Mouse (Mus musculus) gastrocnemius, postnatal 36 days (tissue): ENCODE data around the gene Pold3. TPM values are rescaled to one million over a fixed set of nuclear protein-coding genes. Genes with fewer than 3 reads are reported as not detected.

Experiments used
- DNase-seq, 2 experiments: peaks; one replicate each; pipeline ENCODE4 v3.0.0; 2022
- intact Hi-C: fragments of 180-260 bp; cut with DNase I; formaldehyde crosslinking; loops from one replicate; pipeline ENCODE4 v1.15.1; 2025
- long read RNA-seq, 2 experiments: library from polyadenylated mRNA; stranded (forward); transcript quantifications; one replicate each; pipeline ENCODE4 v2.0.0; 2021
- total RNA-seq, 2 experiments: library from RNA; stranded (reverse); gene quantifications; 2 replicates each; pipeline ENCODE4 v1.2.3; 2021

Pold3 gene
- 1 to 10 TPM; 4.8 to 6.4 TPM for total RNA-seq
- long read RNA-seq, experiment 1, partial matches to known transcripts = 0 of 3 reads
- long read RNA-seq, experiment 1, other reads (novel, unspliced or antisense) = 0 of 3 reads
- long read RNA-seq, experiment 2, transcript Pold3-201 (12 exons, 3,069 nt) = major isoform, 5 of 7 reads
- long read RNA-seq, experiment 2, partial matches to known transcripts = 0 of 7 reads
- long read RNA-seq, experiment 2, other reads (novel, unspliced or antisense) = 2 of 7 reads

DNA sequence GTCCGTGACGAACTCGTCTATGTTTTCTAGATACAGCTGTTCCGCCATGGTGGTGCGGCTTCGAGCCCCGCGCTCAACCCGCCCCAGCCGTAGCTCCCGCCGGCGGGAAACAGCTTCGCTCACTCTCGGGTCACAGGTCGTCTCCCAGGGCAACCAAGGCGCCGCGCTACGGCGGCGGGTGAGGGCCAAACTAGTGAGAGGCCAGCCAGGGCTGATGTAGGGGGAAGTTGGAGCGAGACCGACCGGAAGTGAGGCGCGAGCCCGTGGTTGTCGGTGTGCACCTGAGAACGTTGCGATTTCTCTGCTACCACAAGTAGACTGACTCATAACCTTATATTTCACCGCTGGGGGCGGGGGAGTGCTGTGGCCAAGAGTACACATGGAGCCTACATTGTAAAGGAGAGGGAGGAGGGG lies at the start of gene Pold3:
Gene Pold3 (minus strand): TSS at position 190 of the 414 bp plus-strand sequence.
- peak; percentile 98 for DNase-seq
- intact Hi-C loops = no loop called here

DNA sequence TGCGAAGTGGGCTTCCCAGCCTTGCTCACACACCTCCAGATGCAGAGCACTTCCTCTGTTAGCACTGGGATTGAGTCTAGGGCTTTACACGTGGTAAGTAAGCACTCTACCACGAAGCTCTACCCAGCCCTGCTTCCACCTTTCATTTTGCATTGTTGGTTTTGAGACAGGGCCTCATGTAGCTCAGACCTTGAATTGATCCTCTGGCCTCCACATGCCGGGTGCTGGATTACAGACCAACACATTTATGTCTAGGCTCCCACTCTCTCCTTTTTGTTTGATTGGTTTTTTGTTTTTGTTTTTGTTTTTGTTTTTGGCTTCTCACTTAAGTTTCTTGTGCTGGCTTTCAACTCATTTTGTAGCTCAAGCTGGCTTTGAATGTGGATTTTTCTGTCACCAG lies 49.4 kb upstream of the Pold3 start:
- intact Hi-C loops = no loop called here
- DNase-seq = no peak

DNA sequence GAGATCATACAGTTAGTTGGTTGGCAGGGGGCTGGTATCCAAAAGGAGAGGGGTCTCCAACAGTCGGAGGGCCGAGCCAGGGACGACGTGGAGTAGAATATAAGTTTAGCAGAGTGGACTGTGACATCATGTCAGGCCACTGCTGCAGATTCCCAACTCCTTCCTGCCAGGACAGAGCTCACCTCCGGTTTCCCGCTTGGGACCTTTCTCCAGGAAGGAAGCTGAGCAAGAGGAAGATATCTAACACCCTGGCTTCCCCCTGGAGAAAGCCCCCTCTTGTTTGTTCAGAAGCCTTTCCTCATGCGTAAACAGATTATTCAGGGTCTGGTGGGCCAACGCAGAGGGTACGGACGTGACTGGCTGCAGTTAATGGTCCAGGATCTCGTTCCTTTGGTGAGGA lies 47.3 kb upstream of the Pold3 start:
- no peak for DNase-seq
- intact Hi-C loops = no loop called here

DNA sequence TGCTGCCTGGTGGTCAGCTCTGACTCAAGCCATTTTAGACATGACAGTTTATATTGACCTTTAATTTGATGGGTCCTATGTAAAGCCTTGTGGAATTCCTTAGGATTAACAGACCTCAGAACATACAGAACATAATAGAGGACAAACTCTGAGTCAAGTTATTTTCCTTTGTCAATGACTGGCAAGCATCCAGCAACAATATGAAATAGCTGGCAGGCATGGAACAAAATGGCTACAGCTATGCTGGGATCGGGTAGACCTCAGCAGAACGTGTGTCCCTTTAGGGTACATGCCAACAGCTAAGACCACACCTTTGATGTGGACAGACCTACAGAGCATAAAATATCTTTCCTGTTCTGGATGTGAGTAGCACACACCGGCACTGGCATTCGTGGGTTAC lies 42.1 kb upstream of the Pold3 start:
- no peak for DNase-seq
- intact Hi-C loops = no loop called here

DNA sequence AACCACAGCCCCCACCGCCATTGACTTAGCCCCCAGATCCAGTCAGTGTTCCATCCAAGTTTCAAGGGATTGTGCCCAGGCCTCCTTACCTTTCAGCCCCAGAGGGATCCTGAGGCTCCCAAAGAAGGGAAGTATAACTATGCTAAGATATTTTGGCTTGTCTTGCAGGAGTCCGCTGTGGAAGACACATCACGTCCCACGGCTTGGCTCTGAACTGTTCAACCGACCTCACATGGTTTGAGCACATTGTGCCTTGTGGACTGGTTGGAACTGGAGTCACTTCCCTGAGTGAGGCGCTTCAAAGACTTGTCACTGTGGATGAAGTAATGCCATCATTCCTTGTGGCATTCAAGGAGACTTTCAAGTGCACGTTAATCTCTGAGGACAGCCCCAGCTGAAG lies 38.6 kb upstream of the Pold3 start:
- DNase-seq = peak in 1 of 2 experiments; percentile 22
- intact Hi-C loops = no loop called here

DNA sequence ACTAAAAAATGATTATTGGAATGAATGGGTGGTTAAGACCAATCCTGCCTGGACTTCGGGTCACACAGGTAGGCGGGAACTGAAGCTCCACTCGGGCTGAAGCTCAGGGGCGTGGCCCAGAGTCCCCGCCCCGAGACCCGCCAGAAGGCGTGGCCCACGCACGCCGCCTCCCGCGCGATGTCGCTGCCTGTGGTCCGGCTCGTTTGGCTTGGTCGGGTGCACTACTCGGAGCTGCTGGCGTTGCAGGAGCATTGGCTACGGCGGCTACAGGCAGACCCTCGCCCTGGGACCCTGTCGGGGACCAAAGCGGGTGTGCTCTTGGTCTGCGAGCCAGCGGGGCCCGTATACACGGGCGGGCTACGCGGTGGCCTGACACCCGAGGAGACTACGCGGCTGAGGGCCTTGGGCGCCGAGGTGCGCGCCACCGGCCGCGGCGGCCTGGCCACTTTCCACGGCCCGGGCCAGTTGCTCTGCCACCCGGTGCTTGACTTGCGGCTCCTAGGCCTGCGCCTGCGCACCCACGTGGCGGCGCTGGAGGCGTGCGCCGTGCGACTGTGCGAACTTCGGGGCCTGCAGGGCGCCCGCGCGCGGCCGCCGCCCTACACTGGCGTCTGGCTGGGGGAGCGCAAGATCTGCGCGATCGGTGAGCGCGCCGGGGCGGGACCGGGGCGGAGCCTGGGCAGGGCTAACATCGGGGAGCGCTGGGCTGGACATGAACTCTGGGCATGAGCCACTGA lies 37.9 kb upstream of the Pold3 start, which contains the start of gene Lipt2:
Gene Lipt2 (plus strand): TSS at position 173 of the 737 bp plus-strand sequence.
- peak; percentile 87 to 93 for DNase-seq
- intact Hi-C loops = no loop called here

DNA sequence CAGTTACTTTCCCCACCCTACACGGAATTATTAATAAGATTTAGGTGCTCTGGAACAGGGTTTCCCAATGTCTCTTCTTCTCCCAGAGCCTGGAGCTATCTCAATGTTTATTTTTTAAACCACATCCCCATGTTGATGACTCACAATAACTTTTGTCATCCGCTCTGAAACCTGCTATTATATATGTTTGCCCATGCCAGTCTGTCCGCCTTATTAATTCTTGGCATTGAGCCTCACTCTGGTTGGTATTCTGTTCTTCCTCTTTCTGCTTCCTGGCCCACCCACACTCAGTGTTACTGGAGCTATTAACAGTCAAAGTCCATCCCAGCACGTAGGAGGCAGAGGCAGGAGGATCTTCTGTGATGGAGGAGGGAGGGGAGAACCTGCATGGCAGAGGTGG lies 36.3 kb upstream of the Pold3 start:
- intact Hi-C loops = no loop called here
- no peak for DNase-seq

DNA sequence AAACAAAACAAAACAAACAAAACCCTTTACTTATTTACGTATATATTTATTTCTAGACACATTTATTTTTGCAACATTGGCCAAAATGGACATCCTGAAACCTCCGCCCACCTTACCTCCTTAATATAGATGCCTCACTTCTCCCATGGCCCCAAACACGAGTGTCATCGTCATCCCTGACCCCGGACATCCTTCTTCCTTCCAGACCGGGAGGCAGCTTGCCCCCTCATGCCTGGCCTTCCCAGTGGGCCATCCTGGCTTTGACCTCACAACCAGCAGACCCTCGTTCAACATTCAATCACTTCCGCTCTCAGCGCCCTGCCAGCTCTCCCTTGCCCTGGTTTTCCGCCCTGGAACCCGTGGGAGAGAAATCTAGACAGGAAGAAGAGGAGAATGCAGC lies 29.3 kb upstream of the Pold3 start:
- no peak for DNase-seq
- intact Hi-C loops = no loop called here

DNA sequence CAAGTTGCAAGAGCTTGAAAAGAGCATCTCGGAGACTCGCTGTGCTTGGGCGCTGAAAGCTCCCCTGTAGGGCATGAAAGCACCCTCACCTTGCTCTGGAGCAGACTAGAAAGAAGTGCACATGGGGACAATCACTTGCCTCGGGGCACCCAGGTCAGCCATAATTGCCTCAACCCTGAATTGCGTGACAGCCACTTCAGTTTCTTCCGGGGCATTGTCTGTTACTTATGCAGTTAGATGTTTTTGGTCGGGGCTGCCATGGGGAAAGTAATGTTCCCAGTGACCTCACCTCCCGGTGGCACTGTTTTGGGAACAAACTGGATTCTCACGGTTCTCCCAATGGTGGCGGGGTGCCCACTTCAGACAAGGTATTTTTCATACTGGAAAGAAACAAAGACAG lies 28.7 kb upstream of the Pold3 start:
- intact Hi-C loops = no loop called here
- DNase-seq = no peak

DNA sequence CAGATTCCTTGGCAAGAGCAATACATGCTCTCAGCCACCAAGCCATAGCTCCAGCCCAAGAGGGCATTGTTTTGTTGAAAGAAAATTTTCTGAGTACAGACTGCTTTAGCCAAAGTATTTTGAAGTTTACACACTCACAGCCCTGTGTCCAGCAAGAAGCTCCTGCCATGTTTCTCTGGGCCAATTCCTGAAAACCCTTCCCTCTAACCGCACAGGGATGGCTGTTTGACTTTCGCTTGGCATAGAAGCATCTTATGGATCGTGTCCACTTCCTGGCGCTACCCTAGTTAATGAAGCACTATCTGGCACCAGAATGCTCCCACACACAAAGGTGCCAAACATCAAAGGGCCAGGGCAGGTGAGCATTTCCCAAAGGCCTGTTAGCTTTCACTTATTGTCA lies 27.2 kb upstream of the Pold3 start:
- no peak for DNase-seq
- intact Hi-C loops = no loop called here

DNA sequence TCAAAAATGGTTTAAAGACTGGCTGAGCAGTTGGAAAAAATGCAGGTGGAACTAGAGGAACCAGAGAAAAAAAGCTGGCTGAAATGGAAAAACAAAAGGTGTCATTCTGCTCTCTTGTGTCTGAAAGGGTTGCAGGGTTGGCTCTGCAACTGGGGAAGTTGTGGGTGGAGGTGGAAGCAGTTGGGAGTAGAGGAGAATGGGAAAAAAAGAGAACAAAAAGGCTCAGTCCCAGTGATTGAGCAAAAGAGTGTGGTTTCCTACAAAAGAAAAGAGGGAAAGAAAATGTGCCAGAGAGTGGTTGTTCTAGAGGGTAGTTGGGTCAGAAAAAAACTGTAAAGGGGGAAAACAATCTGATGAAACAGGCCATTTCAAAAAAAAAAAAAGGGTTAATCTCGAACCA lies 19.2 kb upstream of the Pold3 start:
- DNase-seq = no peak
- intact Hi-C loops = no loop called here

DNA sequence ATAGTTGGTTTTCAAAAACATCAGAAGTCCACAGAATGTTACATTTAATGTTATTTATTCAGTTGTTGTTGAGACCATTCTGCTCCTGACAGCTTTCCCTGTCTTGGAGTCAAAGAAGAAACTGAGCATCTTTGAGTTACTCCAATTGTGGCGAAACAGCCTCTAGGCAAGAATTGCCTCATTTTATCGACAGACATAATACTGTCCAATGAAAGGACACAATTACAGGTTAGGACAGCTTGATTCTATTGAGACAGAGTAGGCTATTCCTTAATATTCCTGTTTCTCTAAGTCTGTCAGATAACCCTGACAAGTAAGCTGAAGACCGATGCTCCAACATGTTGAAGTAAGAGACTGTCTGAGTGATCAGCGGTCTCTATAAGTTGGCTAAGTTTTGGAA lies 16.7 kb upstream of the Pold3 start:
- DNase-seq = no peak
- intact Hi-C loops = no loop called here

DNA sequence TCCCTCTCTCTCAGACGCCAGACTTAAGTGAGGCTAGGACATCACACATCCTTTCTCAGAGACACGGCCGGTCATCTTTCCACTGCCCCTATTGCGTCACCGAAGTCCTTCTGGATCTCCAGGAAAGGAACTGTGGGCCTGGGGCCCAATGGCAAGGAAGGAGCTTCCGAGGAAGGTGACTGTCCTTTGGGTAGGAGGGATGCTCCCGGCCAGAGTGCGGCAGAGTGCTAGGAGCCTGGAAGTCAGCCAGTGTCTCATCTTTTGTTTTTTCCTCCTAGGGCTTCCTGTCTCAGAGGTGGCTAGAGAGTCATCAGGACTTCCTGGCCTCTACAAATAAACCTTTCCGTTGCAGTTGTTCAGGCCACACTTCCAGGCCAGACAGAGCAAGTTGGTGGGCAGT lies 15.7 kb upstream of the Pold3 start:
- no peak for DNase-seq
- intact Hi-C loops = no loop called here

DNA sequence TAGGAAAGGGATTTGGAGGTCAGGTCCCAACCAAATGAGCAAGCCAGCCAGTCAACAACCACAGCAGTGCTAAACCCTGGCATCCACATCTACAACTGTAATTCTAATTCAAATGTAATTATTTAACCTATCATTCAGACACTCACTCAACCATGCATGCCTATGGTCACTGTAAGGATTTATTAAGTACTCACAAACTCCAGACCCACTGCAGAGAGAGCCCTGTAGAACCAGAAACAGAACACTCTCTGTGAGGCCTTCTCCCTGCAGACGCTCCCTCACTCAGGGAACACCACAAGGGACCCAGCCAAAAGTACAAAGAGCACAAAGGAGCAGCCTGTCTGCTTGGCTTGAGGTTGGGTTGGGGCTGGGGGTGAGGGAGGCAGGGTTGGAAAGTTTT lies 11.0 kb upstream of the Pold3 start:
- DNase-seq = no peak
- intact Hi-C loops = no loop called here

DNA sequence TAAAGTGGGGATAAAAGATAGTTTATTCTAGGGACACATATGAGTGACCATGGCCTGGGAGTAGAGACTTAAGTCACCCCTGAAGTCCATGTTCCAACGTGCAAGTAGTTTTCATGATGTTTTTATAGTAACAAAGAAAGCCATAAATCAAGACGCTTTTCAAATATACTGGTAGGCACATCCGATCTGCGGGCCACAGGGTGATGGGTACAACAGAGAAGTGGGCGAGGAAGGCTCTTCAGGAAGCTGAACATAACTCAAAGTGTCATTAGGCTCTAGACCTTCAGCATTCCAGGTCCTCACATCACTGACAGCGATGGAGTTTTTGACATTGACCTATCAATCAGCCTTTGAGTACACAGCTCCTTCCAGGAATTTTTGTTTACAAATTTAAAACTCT lies 9.2 kb upstream of the Pold3 start:
- DNase-seq = no peak
- intact Hi-C loops = no loop called here

DNA sequence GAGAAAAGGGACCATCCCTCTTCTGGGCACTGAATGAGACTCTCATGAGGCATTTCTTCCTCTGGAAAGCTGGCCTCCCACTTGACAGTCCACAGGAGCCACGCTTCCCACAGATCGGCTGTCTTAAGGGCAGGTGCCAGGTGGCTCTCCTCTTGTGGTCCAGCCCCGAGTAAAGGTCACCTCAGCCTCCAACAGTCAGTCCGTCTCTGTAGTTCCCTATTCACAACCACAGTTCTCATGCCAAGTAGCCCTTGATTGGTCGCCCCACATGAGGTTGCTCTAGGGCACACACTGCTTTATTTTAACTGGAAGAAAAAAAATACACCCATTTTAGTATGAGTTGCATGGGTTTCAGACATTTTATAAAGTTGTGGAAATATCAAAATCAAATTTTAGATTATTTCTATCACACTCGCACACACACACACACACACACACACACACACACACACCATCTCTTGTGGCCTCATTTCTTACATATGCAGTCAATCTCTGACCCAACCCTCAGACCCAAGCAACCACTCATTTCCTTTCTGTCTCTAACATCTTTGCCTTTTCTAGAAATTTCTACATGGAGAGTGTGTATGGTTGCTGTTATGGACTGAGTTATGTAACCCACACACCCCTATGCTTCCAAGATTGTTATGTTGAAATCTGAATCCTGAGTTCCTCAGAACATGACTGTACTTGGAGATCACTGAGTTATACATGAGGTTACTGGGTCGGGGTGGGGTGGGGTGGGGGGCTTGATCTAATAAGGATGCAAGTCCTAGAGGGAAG lies 7.1 kb upstream of the Pold3 start:
- no peak for DNase-seq
- intact Hi-C loops = no loop called here

DNA sequence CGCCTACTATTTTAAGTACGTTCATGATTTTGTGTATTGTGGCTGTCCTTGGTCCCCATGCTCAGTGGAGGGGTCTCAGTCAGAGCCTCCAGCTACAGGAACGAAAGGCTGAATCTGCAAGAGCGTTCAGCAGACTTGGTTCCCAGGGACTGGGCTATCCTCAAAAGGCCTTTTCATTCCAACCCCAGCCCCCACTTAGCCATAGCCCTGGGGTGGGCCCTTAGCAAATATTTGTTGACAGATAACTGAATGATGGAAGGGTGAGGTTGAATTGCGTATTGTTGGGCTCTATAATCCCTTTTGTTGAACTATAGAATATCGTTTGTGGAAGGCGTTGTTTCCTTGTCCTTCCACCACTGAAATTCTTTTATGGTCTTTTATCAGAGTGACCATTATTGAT lies 5.1 kb upstream of the Pold3 start:
- no peak for DNase-seq
- intact Hi-C loops = no loop called here

DNA sequence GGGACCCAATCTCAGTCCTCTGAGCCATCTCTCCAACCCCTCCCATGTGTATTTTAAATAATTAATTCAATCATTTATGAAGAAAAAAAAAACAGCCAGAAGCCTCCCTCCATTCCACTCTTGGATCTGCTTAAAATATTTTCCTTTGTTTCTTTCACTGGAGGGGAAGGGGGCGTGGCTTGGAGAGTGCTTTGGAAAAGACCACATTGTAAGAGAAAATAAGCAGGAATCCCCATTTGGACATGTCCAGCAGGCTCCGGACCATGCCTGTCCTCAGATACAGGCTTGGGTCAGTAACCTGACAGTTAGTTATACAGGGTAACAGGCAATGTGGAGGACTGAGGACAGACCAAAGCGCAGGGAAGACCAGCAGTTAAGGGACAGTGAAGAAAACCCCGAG lies 3.8 kb upstream of the Pold3 start:
- no peak for DNase-seq
- intact Hi-C loops = no loop called here

DNA sequence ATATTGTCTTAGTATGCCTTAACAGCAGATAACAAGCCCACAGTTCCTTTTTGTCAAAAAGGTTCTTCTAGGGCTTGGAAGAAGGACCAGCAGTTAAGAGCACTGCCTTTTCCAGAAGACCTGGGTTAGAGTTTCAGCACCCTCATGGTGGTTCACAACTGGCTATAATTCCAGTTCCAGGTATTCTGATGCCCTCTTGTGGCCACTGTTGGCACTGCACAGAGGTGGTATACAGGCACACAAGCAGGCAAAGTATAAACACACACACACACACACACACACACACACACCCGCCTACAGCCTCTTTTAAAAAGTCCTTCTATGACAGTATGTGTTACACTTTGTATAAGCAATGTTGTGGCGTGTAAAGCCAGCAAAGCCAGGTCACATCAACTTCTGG lies 2.8 kb upstream of the Pold3 start:
- no peak for DNase-seq
- intact Hi-C loops = no loop called here

DNA sequence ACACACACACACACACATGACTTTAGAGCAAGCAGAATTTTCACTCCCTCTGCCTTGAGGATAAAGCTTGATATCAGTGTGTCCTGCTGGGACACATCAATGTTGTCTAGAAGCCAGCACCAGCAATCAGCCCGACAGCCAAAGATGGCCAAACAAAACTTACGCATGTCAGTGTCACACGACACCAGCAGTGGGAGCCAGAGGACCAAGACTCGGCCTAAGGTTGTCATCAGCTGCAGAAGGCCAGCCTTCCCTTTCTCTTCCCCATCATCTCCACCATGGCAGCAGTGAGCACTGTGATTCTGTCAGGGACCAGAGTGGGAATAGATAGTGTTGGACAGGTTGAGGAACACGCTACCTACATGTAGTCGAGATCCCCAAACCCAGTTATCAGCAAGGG lies 2.1 kb upstream of the Pold3 start:
- DNase-seq = no peak
- intact Hi-C loops = loop anchor here (2.0 kb wide), 1 partner anchor 63 kb away; no protein-coding TSS in a partner anchor

DNA sequence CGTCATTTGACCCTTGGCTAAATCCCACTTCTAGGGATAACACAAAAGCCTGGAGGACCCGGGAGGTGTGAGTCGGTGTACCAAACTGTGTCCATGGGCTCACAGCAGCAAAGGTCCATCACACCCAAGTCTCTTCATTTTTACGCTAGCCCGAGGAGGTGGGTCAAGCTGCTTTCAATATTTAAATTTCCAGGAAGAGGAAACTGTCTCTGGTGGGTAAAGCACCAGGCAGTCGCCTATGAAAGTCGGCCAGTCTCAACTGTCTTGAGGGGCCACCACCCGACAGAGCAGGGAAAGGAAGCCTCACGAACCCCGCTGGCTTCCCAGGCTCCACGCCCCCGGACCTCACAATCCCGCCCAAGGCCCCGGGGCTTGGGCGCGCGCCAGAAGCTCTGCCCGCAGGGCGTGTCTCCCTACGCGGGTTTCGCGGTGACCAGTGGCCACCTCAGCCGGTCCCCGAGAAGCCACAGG lies 539 bp downstream of the Pold3 start:
- no peak for DNase-seq

DNA sequence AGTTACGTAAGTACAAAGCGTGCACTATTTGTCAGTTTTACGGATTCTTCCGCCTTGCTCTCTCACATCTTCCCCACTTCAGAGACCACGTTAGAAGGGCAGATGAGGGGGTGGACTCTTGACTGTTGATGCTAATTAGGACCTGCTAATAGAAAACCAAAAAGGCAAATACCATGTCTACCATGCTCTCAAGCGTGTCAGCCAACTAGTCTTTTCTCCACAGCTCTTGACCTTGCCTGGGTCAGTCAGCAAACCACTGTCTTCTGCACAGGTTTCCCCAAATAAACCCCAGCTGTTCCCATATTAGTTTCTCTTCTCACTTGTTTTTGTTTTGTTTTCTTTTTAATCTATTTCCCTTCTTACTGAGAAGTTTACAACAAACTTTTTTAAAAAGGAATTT lies 7.1 kb downstream of the Pold3 start:
- intact Hi-C loops = no loop called here
- DNase-seq = no peak

More for the DNA sequence above, 539 bp downstream of the Pold3 start:
- intact Hi-C loops = no loop called here
